Mouse (Mus musculus) midbrain, embryonic 11.5 days (tissue): ENCODE results near the gene Klk1. TPM values are rescaled to one million over a fixed set of nuclear protein-coding genes. Genes with fewer than 3 reads are reported as not detected.
"Not testable (repeated sequence)": the region's sequence is repeated elsewhere in the genome, so short reads cannot be mapped to it uniquely, and the experiment has no call there.

ENCODE experiments used
- ATAC-seq: fragments of 200-750 bp; cut with Nextera tagmentation; 2 replicates; pipeline ENCODE4 v1.8.0; 2017; ENCODE audit warnings: moderate TSS enrichment, moderate library complexity; ENCODE audit not compliant: low FRiP score
- DNase-seq: peaks from one replicate; pipeline ENCODE4 v3.0.0; 2015; ENCODE audit warnings: low spot score; ENCODE audit errors: missing footprints
- H3K27ac ChIP-seq: fragments of 300-500 bp; sonication (generic); 2 replicates; pipeline ENCODE4 v1.5.1; 2014; ENCODE audit warnings: low read depth, low read length
- H3K27me3 ChIP-seq: fragments of 300-500 bp; sonication (generic); 2 replicates; pipeline ENCODE4 v1.6.1; 2014; ENCODE audit warnings: mild to moderate bottlenecking, low read length, moderate library complexity, mixed read lengths; ENCODE audit not compliant: control insufficient read depth, insufficient read depth
- H3K36me3 ChIP-seq: fragments of 300-500 bp; sonication (generic); 2 replicates; pipeline ENCODE4 v1.6.1; 2014; ENCODE audit warnings: mild to moderate bottlenecking, low read length, moderate library complexity, mixed read lengths; ENCODE audit not compliant: control insufficient read depth, insufficient read depth
- H3K4me1 ChIP-seq: fragments of 300-500 bp; sonication (generic); 2 replicates; pipeline ENCODE4 v1.6.1; 2014; ENCODE audit warnings: low read length; ENCODE audit not compliant: control insufficient read depth, insufficient read depth
- H3K4me2 ChIP-seq: fragments of 300-500 bp; sonication (generic); 2 replicates; pipeline ENCODE4 v1.6.1; 2014; ENCODE audit warnings: mild to moderate bottlenecking, moderate library complexity
- H3K4me3 ChIP-seq: fragments of 300-500 bp; sonication (generic); 2 replicates; pipeline ENCODE4 v1.5.1; 2014; ENCODE audit warnings: low read depth, low read length
- H3K9ac ChIP-seq: fragments of 300-500 bp; sonication (generic); 2 replicates; pipeline ENCODE4 v1.6.1; 2014; ENCODE audit warnings: low read length
- H3K9me3 ChIP-seq: fragments of 300-500 bp; sonication (generic); 2 replicates; pipeline ENCODE4 v1.6.1; 2016; ENCODE audit warnings: low read length; ENCODE audit not compliant: control insufficient read depth
- WGBS: fragments of 180-500 bp; shearing (Covaris S2); extraction: QIAGEN DNeasy Blood & Tissue Kit; methylation state at CpG from one replicate; pipeline ENCODE4 v1.1.7; 2014; 5-methylcytosine and 5-hydroxymethylcytosine counted together
- polyA plus RNA-seq: library from polyadenylated mRNA; unstranded; fragments of >200 nt; fragmentation: Nextera tagmentation; extraction: Ambion mirVana; gene quantifications from 2 replicates; pipeline ENCODE4 v1.2.1, GENCODE M21; 2014

Gene Klk1
- polyA plus RNA-seq, 1 experiment from 2014 or later = not detected

DNA sequence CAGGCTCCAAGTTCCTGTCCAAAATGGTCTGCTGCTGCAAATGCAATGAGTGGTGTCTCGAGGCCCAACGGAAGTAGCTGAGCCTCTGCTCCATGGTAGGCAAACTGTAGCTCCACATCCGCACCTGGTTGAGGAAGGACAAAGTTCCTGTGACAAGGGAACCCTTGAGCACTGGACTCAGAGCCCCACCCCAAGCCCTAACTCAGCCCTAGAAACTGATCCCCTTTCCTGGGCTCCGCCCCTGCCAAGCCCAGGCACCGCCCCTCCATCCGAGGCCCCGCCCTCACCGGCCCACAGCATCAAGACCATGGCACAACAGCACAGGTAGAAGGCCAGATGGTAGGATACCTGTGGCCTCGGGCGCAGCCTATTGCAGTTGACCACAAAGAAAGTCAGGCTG is 3.6 kb upstream of the Klk1 start:
- not testable (repeated sequence) for ATAC-seq
- WGBS = 74% methylated on average over 8 of the region's 10 CpGs

DNA sequence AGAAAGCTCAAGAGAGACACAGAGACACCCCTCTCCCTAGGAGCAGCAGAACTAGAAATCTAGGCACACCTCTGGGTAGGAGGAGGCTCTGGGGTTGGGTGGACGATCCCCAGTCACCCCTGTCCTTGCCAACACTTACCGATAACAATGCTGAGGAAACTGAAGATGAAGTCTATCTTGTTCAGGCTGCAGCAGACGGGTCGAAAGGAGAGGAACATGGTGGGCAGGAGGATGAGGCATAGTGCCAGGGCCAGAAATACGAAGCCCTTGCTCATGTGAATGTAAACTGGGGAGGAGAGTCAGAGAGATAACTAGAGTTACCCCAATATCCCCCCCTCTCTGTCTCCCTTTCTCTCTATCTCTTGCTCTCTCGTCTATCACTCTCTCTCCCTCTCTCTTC is 2.8 kb upstream of the Klk1 start:
- not testable (repeated sequence) for H3K4me1 ChIP-seq, DNase-seq, H3K9ac ChIP-seq, ATAC-seq, H3K36me3 ChIP-seq, H3K27me3 ChIP-seq, H3K9me3 ChIP-seq, H3K4me3 ChIP-seq, H3K27ac ChIP-seq, H3K4me2 ChIP-seq
- WGBS = 86% methylated on average over 6 of the region's 6 CpGs

More for the DNA sequence above, 3.6 kb upstream of the Klk1 start:
- not testable (repeated sequence) for H3K4me3 ChIP-seq, H3K9ac ChIP-seq, H3K9me3 ChIP-seq, H3K4me1 ChIP-seq, H3K36me3 ChIP-seq, H3K27me3 ChIP-seq, H3K27ac ChIP-seq, H3K4me2 ChIP-seq, DNase-seq

DNA sequence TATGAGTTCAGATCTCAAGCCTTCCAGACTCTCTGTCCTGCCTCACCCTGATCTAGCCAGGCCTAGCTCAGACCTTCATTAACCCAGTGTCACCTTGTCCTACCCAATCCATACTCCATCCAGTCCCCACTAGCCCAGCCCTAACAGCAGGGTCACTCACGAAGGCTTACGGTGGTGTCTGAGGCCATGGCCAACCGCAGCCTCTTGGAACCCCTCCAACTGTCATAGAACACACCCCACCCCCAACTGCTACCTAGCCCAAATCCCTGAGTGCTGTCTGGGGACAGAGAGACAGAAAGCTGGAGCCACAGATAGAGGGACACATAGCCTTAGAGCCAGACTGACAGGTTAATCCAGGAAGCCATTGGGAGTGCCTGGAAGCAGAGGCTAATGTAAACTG is 10.7 kb downstream of the Klk1 start, which contains the start of gene Gm36864:
Gm36864 (plus strand) TSS at position 269 of the 400 bp plus-strand sequence.
- DNase-seq = peak; percentile 72
- Histone ChIP-seq H3K4me3 (no peak within 1 kb of the TSS), H3K27ac (no peak within 1 kb of the TSS), H3K27me3 (no peaks in the 10 kb centered on the region), H3K4me1 (no peaks in the 10 kb centered on the region), H3K9ac (no peak within 1 kb of the TSS), H3K9me3 (no peaks in the 10 kb centered on the region), H3K4me2 (no peak within 1 kb of the TSS), H3K36me3 (no peaks in the 10 kb centered on the region)
- ATAC-seq = no peak
- WGBS = 94% methylated on average over 3 of the region's 3 CpGs

DNA sequence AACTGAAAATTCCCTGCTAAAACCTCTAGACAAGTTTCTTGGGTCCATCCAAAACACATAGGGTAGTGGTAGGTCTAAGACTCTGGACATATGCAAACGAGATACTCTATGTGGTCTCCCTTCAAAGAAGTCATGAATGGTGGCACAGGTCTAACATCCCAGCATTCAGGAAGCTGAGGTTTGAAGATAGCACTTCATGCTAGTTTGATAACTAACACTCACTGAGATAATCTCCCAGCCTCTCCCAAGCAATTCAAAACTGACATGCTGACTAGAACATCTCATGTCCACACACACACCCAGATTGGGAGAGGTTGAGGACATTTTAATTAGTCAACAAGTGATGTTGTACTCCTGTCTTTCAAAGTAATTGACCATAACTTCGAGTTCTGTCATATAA is 14.8 kb downstream of the Klk1 start:
- Histone ChIP-seq H3K4me2 (no peak overlapping the region), H3K9me3 (no peaks in the 10 kb centered on the region), H3K9ac (no peak overlapping the region), H3K36me3 (no peaks in the 10 kb centered on the region), H3K27ac (no peak overlapping the region), H3K4me3 (no peak overlapping the region), H3K4me1 (no peaks in the 10 kb centered on the region), H3K27me3 (no peaks in the 10 kb centered on the region)
- DNase-seq (no peak), ATAC-seq (no peak)
- WGBS = 64% methylated on average over 2 of the region's 2 CpGs

DNA sequence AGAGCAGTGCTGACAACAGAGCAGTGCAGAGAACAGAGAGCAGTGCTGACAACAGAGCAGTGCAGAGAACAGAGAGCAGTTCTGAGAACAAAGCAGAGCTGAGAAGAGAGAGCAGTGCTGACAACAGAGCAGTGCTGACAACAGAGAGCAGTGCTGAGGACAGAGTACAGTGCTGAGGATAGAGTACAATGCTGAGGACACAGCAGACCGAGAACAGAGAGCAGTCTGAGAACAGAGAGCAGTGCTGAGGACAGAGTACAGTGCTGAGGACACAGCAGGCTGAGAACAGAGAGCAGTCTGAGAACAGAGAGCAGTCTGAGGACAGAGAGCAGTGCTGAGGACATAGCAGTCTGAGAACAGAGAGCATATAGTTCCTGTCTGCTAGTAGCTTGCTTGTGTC is 15.6 kb downstream of the Klk1 start:
- Histone ChIP-seq H3K9ac (no peak overlapping the region), H3K27ac (no peak overlapping the region), H3K9me3 (no peaks in the 10 kb centered on the region), H3K4me3 (no peak overlapping the region), H3K27me3 (no peaks in the 10 kb centered on the region), H3K4me1 (peaks cover 4% of the 10 kb centered on the region; the same call in 1 of the 2 replicates), H3K4me2 (no peak overlapping the region), H3K36me3 (no peaks in the 10 kb centered on the region)
- ATAC-seq (no peak), DNase-seq (no peak)
- 63% methylated on average over 1 of the region's 1 CpGs for WGBS

DNA sequence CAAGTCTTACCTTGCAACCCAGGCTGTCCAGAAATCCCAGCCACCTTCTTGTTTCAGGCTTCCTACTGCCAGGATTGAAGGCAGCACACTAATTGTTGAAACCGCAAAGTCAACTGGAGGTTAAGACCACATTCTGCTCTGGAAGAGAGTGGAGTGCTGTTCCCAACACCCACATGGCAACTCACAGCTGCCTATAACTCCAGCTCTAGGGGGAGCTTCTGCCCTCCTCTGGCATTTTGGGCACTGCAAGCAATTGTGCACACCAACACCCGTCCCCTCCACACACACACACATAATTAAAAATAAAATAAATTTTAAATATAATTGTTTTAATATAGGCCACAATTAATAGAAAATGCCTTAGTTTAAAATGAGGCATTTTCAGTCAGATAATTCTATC is 16.0 kb downstream of the Klk1 start:
- no peak for ATAC-seq
- Histone ChIP-seq H3K27ac (no peak overlapping the region), H3K9ac (no peak overlapping the region), H3K4me2 (no peak overlapping the region), H3K4me1 (peaks cover 4% of the 10 kb centered on the region; the same call in 1 of the 2 replicates), H3K36me3 (no peaks in the 10 kb centered on the region), H3K9me3 (no peaks in the 10 kb centered on the region), H3K4me3 (no peak overlapping the region), H3K27me3 (no peaks in the 10 kb centered on the region)
- peak; percentile 4 for DNase-seq
- WGBS = 68% methylated on average over 2 of the region's 2 CpGs

DNA sequence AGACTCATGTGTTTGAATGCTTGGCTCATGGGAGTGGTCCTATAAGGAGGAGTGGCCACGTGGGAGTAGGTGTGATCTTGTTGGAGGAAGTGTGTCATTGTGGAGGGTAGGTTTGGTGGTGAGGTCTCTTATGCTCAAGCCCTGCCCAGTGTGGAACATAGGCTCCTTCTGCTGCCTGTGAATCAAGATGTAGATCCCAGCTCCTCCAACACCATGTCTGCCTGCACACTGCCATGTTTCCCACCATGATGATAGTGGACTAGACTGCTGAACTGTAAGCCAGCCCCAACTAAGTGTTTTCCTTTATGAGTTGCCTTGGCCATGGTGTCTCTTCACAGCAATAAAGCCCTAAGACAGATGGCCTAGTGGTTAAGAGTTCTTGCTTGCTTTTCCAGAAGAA is 18.9 kb downstream of the Klk1 start:
- Histone ChIP-seq H3K9me3 (no peaks in the 10 kb centered on the region), H3K4me2 (no peak overlapping the region), H3K9ac (no peak overlapping the region), H3K27me3 (no peaks in the 10 kb centered on the region), H3K4me1 (peaks cover 11% of the 10 kb centered on the region; the same call in 1 of the 2 replicates), H3K27ac (no peak overlapping the region), H3K4me3 (no peak overlapping the region), H3K36me3 (no peaks in the 10 kb centered on the region)
- ATAC-seq = no peak
- DNase-seq = peak; percentile 76
- 29% methylated on average over 1 of the region's 1 CpGs for WGBS

DNA sequence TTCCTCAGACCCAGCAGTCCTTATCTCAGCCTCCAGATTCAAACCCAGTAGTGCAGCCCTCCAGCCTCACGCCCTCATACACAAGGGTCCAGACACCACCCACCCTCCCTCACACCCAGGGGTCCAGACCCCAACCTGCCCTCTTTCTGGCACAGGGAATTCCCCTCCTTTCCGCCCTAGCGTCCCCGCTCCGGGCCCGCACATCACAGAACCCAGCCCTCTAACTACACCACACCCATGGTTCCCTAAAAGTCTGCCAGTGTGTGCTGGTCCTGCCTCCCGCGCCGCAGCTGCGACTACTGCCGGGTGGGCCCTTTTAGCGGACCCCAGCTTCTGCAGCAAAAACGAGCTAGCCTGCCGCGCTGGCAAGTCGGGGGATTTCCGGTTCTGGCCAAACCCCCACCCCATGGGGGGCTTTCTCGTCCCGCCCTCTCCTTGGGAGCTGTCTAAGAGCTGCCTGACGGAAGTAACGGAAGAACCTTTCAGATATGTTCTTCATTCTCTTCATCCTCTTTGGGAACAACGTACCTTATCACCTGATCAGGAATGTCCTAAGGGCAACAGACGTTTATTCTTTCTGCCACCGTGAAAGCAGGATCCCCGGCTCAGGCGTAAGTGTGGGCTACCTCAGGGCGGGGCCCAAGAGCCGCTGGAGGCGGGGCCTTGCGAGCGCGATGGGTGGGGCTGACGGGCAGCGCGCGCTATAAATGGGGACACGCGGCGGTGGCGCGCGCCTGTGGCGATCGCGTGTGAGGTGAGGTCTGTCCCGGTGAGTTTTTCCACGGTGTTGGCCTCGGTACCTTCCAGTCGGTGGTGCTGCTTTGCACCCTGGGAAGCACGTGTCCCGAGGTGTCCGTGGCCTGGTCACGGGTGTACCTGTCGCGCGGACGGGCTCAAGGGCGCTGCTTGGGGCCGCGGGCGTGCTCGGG is 21.2 kb downstream of the Klk1 start, which contains the start of the genes 1700028J19Rik and 2410002F23Rik:
1700028J19Rik (minus strand) TSS at position 641 of the 929 bp plus-strand sequence.
2410002F23Rik (plus strand) TSS at position 668 of the 929 bp plus-strand sequence.
- peak; percentile 99 for DNase-seq
- H3K36me3 ChIP-seq = peaks cover 12% of the 10 kb centered on the region; the same call in 1 of the 2 replicates

DNA sequence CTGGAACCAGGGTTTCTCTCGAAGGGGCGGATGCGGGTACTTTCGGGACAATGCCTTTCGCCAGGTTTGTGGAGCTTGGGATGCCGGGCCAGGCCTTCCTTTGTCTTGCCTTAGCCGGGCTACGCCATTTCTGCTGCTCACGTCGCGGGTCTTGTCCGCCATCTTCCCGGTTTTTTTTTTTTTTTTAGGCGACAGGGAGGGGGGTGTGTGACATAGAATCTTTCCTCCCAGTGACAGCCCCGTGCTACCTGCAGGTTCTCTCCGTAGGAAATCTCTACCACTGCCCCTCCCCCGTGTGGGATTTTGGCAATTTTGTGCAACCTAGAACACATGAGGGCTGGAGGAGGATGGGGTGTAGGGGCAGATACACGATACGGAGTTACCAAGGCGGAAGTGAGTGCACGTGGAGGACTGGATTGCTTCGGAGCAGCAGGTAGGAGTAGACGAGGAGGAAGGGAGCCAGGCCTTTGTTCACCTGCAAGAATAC is 21.9 kb downstream of the Klk1 start:
- ATAC-seq (peak; percentile 27), DNase-seq (peak; percentile 96)
- H3K4me2 ChIP-seq = peak overlapping the region; percentile 57
- peaks cover 11% of the 10 kb centered on the region; the same call in 1 of the 2 replicates for H3K4me1 ChIP-seq
- no peaks in the 10 kb centered on the region for H3K27me3 ChIP-seq
- H3K9me3 ChIP-seq = no peaks in the 10 kb centered on the region
- H3K9ac ChIP-seq = peak overlapping the region; percentile 95
- peak overlapping the region; percentile 77 for H3K27ac ChIP-seq
- H3K4me3 ChIP-seq = peak overlapping the region; percentile 91
- under 1% methylated on average over 23 of the region's 23 CpGs for WGBS
- peaks cover 12% of the 10 kb centered on the region; the same call in 1 of the 2 replicates for H3K36me3 ChIP-seq

More for the DNA sequence above, 21.2 kb downstream of the Klk1 start, which contains the start of the genes 1700028J19Rik and 2410002F23Rik:
- Histone ChIP-seq H3K4me3 (peak within 1 kb of the TSS; percentile 91), H3K4me1 (peaks cover 11% of the 10 kb centered on the region; the same call in 1 of the 2 replicates), H3K27ac (peak within 1 kb of the TSS; percentile 77), H3K9me3 (no peaks in the 10 kb centered on the region), H3K9ac (peak within 1 kb of the TSS; percentile 95), H3K27me3 (no peaks in the 10 kb centered on the region), H3K4me2 (peak within 1 kb of the TSS; percentile 57)
- under 1% methylated on average over 62 of the region's 62 CpGs for WGBS
- peak; percentile 88 for ATAC-seq
